ENCODE assay signal across 26 mouse cellular contexts in genomic region chr12:91204330-91204729, GRCm38 (mm10).
DNase-seq lines count a peak whose midpoint lies in the region; ATAC-seq lines count a peak whose summit lies in the region.
"Had no signal": no experiment of that assay in that cellular context is flagged by ENCODE, and none has a peak within 500 bp of the region (broad histone marks: within the 10 kb centered on the region; RNA-seq: fewer than 3 reads in every experiment).

No protein-coding gene starts in this region.

- H3K36me3 ChIP-seq in forebrain, embryonic 15.5 days, result no peaks in the 10 kb centered on the region
- no peaks in the 10 kb centered on the region for H3K36me3 ChIP-seq in embryonic facial prominence, embryonic 10.5 days (replicated peaks)
- H3K36me3 ChIP-seq: embryonic facial prominence, embryonic 13.5 days; heart, embryonic 15.5 days; hindbrain, embryonic 10.5 days had no signal

- no peaks in the 10 kb centered on the region for H3K27me3 ChIP-seq in forebrain, embryonic 15.5 days
- no peaks in the 10 kb centered on the region for H3K27me3 ChIP-seq in embryonic facial prominence, embryonic 10.5 days (replicated peaks; ENCODE audit: low read depth, poor library complexity, severe bottlenecking)
- H3K27me3 ChIP-seq: embryonic facial prominence, embryonic 13.5 days; heart, embryonic 15.5 days had no signal

- no peak overlapping the region for H3K9ac ChIP-seq in forebrain, embryonic 15.5 days (replicated peaks)
- H3K9ac ChIP-seq: embryonic facial prominence, embryonic 13.5 days; heart, embryonic 15.5 days; liver, postnatal 0 days had no signal

- no peak overlapping the region for H3K4me2 ChIP-seq in forebrain, embryonic 15.5 days (replicated peaks)
- H3K4me2 ChIP-seq: embryonic facial prominence, embryonic 13.5 days; heart, embryonic 15.5 days; liver, embryonic 11.5 days; midbrain, embryonic 11.5 days had no signal

- ATAC-seq in frontal cortex, adult (ENCODE audit: low TSS enrichment), result 0 out of 2 replicates have a peak, but pooled peaks have one; percentile 34
- peak; percentile 86 for ATAC-seq in forebrain, embryonic 15.5 days (replicated peaks)
- ATAC-seq: activated CD4-positive, CD25-positive, alpha-beta regulatory T cell, adult 4 months; liver, postnatal 0 days; lung, postnatal 0 days had no signal

- 20% methylated on average over 3 of the region's 3 CpGs for WGBS in forebrain, embryonic 15.5 days
- 83% methylated on average over 3 of the region's 3 CpGs for WGBS in embryonic facial prominence, embryonic 10.5 days

- DNase-seq in frontal cortex, postnatal 14 days (ENCODE audit: low spot score in 2 of 2), result no peak
- peak; percentile 3 to 14 for DNase-seq in left cerebral cortex, adult 9 months (ENCODE audit: low spot score in 2 of 2)
- DNase-seq in left cerebral cortex, postnatal 4 days, result no peak
- DNase-seq in layer of hippocampus, postnatal 14 days (ENCODE audit: low spot score in 2 of 2), result peak; percentile 6 to 48
- DNase-seq in heart, postnatal 4 days, result no peak
- DNase-seq in embryonic facial prominence, embryonic 10.5 days (ENCODE audit: low spot score), result no peak
- DNase-seq: adrenal gland, adult 8-10 months; cerebellum, adult 18-20 months; cerebellum, postnatal 25 days; gastrocnemius, postnatal 36 days; heart, adult 2 months; kidney, adult 11 months; kidney, postnatal 4 days; liver, postnatal 0 days; thymus, postnatal 14 days had no signal

- intact Hi-C loops in left cerebral cortex, postnatal 4 days (cut with DNase I), result no loop called here

- no peaks in the 10 kb centered on the region for H3K9me3 ChIP-seq in forebrain, embryonic 15.5 days
- no peaks in the 10 kb centered on the region for H3K9me3 ChIP-seq in embryonic facial prominence, embryonic 10.5 days
- H3K9me3 ChIP-seq: embryonic facial prominence, embryonic 13.5 days; heart, embryonic 15.5 days; hindbrain, embryonic 10.5 days had no signal

- no peak overlapping the region for H3K4me3 ChIP-seq in forebrain, embryonic 15.5 days
- no peak overlapping the region for H3K4me3 ChIP-seq in embryonic facial prominence, embryonic 10.5 days
- H3K4me3 ChIP-seq: embryonic facial prominence, embryonic 13.5 days; erythroblast, embryonic 14.5 days; heart, adult 2 months; heart, embryonic 15.5 days; hindbrain, embryonic 10.5 days; left cerebral cortex, adult 2 months had no signal

- H3K27ac ChIP-seq in forebrain, embryonic 15.5 days (replicated peaks), result 0 out of 2 replicates have a peak overlapping the region, but pooled peaks have one; percentile 50
- no peak overlapping the region for H3K27ac ChIP-seq in embryonic facial prominence, embryonic 10.5 days (replicated peaks)
- H3K27ac ChIP-seq: embryonic facial prominence, embryonic 13.5 days; heart, adult 2 months; heart, embryonic 15.5 days; hindbrain, embryonic 10.5 days had no signal

- H3K4me1 ChIP-seq in forebrain, embryonic 15.5 days, result peaks cover 7% of the 10 kb centered on the region; the same call in 1 of the 2 replicates
- H3K4me1 ChIP-seq in embryonic facial prominence, embryonic 10.5 days, result no peaks in the 10 kb centered on the region
- H3K4me1 ChIP-seq: embryonic facial prominence, embryonic 13.5 days; heart, embryonic 15.5 days; hindbrain, embryonic 10.5 days had no signal

Comparison
In these comparisons a context has a peak if more than half of its experiments do, and no peak if none do; other contexts are left out.
1. DNase-seq: peak in left cerebral cortex, adult 9 months (2 of 2) and layer of hippocampus, postnatal 14 days (2 of 2); none in frontal cortex, postnatal 14 days (0 of 2), left cerebral cortex, postnatal 4 days (single experiment), heart, postnatal 4 days (single experiment) and embryonic facial prominence, embryonic 10.5 days (single experiment).